Mouse (Mus musculus) heart, adult 2 months (tissue): Measurements from ENCODE around the gene Ctsw. TPM values are rescaled to one million over a fixed set of nuclear protein-coding genes. Genes with fewer than 3 reads are reported as not detected.

Source experiments
- DNase-seq, 2 experiments: peaks; one replicate each; pipeline ENCODE4 v3.0.0; 2021
- H3K27ac ChIP-seq: fragments of 200-600 bp; 2 replicates; pipeline ENCODE4 v1.8.1; 2022
- H3K27me3 ChIP-seq: fragments of 200-500 bp; 2 replicates; pipeline ENCODE4 v1.6.1; 2012; ENCODE audit warnings: mild to moderate bottlenecking, low read length, inconsistent platforms, mixed read lengths; ENCODE audit not compliant: control insufficient read depth, insufficient read depth
- H3K36me3 ChIP-seq: fragments of 200-500 bp; 2 replicates; pipeline ENCODE4 v1.6.1; 2012; ENCODE audit warnings: low read length, inconsistent platforms; ENCODE audit not compliant: control insufficient read depth, insufficient read depth
- H3K4me1 ChIP-seq: fragments of 200-500 bp; 2 replicates; pipeline ENCODE4 v1.6.1; 2011; ENCODE audit warnings: low read length; ENCODE audit not compliant: control insufficient read depth, insufficient read depth
- H3K4me3 ChIP-seq: fragments of 200-600 bp; 2 replicates; pipeline ENCODE4 v1.8.1; 2022
- H3K79me2 ChIP-seq: fragments of 200-500 bp; replicated peaks from 2 replicates; pipeline ENCODE4 v1.6.1; 2012; ENCODE audit warnings: mild to moderate bottlenecking, inconsistent platforms, low read length, moderate library complexity, mixed read lengths; ENCODE audit not compliant: control insufficient read depth, insufficient read depth
- H3K9ac ChIP-seq: fragments of 200-500 bp; 2 replicates; pipeline ENCODE4 v1.6.1; 2012; ENCODE audit warnings: low read depth, mild to moderate bottlenecking, control low read depth, inconsistent platforms, low read length, mixed read lengths
- CTCF ChIP-seq: fragments of 200-600 bp; IDR thresholded peaks from 2 replicates; pipeline ENCODE4 v1.8.1; 2022; ENCODE audit warnings: antibody characterized with exemption, mild to moderate bottlenecking, moderate library complexity
- EP300 ChIP-seq: fragments of 200-500 bp; IDR thresholded peaks from 2 replicates; pipeline ENCODE4 v1.6.1; 2011; ENCODE audit warnings: low read depth, low read length, control low read depth; ENCODE audit not compliant: insufficient read depth
- POLR2A ChIP-seq: fragments of 200-500 bp; IDR thresholded peaks from 2 replicates; pipeline ENCODE4 v1.6.1; 2011; ENCODE audit warnings: mild to moderate bottlenecking, low read depth, low read length, control low read depth; ENCODE audit not compliant: insufficient read depth
- WGBS: fragments of 180-500 bp; shearing (Covaris S2); methylation state at CpG from one replicate; pipeline ENCODE4 v1.1.7; 2018; 5-methylcytosine and 5-hydroxymethylcytosine counted together
- intact Hi-C: fragments of 180-260 bp; cut with DNase I; formaldehyde crosslinking; loops from one replicate; pipeline ENCODE4 v1.15.1; 2025
- polyA plus RNA-seq: library from polyadenylated mRNA; depleted of rRNA; stranded (reverse); fragments of >200 nt; gene quantifications from 2 replicates; pipeline ENCODE4 v1.2.3, GENCODE M21; 2012
- total RNA-seq, 2 experiments: library from RNA; stranded (reverse); gene quantifications; 2 replicates each; pipeline ENCODE4 v1.2.3; 2021

The Ctsw gene
- total and polyA plus RNA-seq, 3 experiments = 0.32 to 2.0 (median 0.42) TPM

GRCm38 (mm10) chr19:5473720-5474119 lies 5.4 kb upstream of the Ctsw start, which contains the start of gene Efemp2:
Efemp2 (plus strand) TSS chr19:5473954.
- Histone ChIP-seq H3K4me3 (peak within 1 kb of the TSS; percentile 57), H3K36me3 (no peaks in the 10 kb centered on the region), H3K27ac (peak within 1 kb of the TSS; percentile 76), H3K27me3 (no peaks in the 10 kb centered on the region), H3K79me2 (no peaks in the 10 kb centered on the region), H3K9ac (peak within 1 kb of the TSS; percentile 77), H3K4me1 (no peaks in the 10 kb centered on the region)
- intact Hi-C loops = loop anchor here (1.0 kb wide), 1 partner anchor 14 kb away; no protein-coding TSS in a partner anchor
- TF ChIP-seq CTCF (no peak), EP300 (no peak), POLR2A (peak; percentile 65)
- 2% methylated on average over 22 of the region's 22 CpGs for WGBS
- DNase-seq = peak; percentile 89 to 90

- no peak for DNase-seq
- no peaks in the 10 kb centered on the region for H3K79me2 ChIP-seq
- H3K4me3 ChIP-seq = no peak overlapping the region
- no peaks in the 10 kb centered on the region for H3K4me1 ChIP-seq
- 77% methylated on average over 3 of the region's 3 CpGs for WGBS
- no peak overlapping the region for H3K27ac ChIP-seq
- TF ChIP-seq EP300 (no peak), CTCF (peak; percentile 56)
- H3K9ac ChIP-seq = no peak overlapping the region
- intact Hi-C loops = loop anchor here (1.0 kb wide), 1 partner anchor 14 kb away; no protein-coding TSS in a partner anchor
- no peaks in the 10 kb centered on the region for H3K27me3 ChIP-seq
- H3K36me3 ChIP-seq = no peaks in the 10 kb centered on the region
These were observed 4.5 kb upstream of the Ctsw start for GRCm38 (mm10) chr19:5472857-5473256.

- no peaks in the 10 kb centered on the region for H3K4me1 ChIP-seq
- DNase-seq = no peak
- H3K27ac ChIP-seq = no peak overlapping the region
- no peaks in the 10 kb centered on the region for H3K79me2 ChIP-seq
- H3K4me3 ChIP-seq = no peak overlapping the region
- intact Hi-C loops = no loop called here
- no peak overlapping the region for H3K9ac ChIP-seq
- no peaks in the 10 kb centered on the region for H3K36me3 ChIP-seq
- 49% methylated on average over 5 of the region's 5 CpGs for WGBS
- TF ChIP-seq EP300 = no peak
- TF ChIP-seq POLR2A = no peak
- no peak for TF ChIP-seq CTCF
- H3K27me3 ChIP-seq = no peaks in the 10 kb centered on the region
These were observed 3.5 kb upstream of the Ctsw start for GRCm38 (mm10) chr19:5471846-5472245.

GRCm38 (mm10) chr19:5466916-5467500 lies 1.3 kb downstream of the Ctsw start:
- Histone ChIP-seq H3K27me3 (no peaks in the 10 kb centered on the region), H3K9ac (no peak overlapping the region), H3K27ac (no peak overlapping the region), H3K36me3 (no peaks in the 10 kb centered on the region), H3K4me1 (peaks cover 3% of the 10 kb centered on the region), H3K4me3 (no peak overlapping the region), H3K79me2 (no peaks in the 10 kb centered on the region)
- intact Hi-C loops = no loop called here
- TF ChIP-seq EP300 (no peak), CTCF (no peak), POLR2A (no peak)
- DNase-seq = no peak
- 68% methylated on average over 6 of the region's 6 CpGs for WGBS

GRCm38 (mm10) chr19:5465037-5465436 lies 3.3 kb downstream of the Ctsw start:
- Histone ChIP-seq H3K9ac (no peak overlapping the region), H3K27ac (no peak overlapping the region), H3K4me1 (peaks cover 5% of the 10 kb centered on the region), H3K4me3 (no peak overlapping the region), H3K79me2 (no peaks in the 10 kb centered on the region; the same call in 1 of the 2 replicates), H3K36me3 (no peaks in the 10 kb centered on the region), H3K27me3 (no peaks in the 10 kb centered on the region)
- 89% methylated on average over 8 of the region's 8 CpGs for WGBS
- TF ChIP-seq POLR2A (no peak), EP300 (no peak), CTCF (no peak)
- intact Hi-C loops = no loop called here
- no peak for DNase-seq

- H3K27me3 ChIP-seq = no peaks in the 10 kb centered on the region
- 20% methylated on average over 15 of the region's 15 CpGs for WGBS
- no peaks in the 10 kb centered on the region; the same call in 1 of the 2 replicates for H3K79me2 ChIP-seq
- DNase-seq = peak; percentile 62 to 72
- H3K9ac ChIP-seq = no peak overlapping the region; the same call in 1 of the 2 replicates
- H3K4me1 ChIP-seq = peaks cover 5% of the 10 kb centered on the region
- intact Hi-C loops = no loop called here
- TF ChIP-seq CTCF (peak; percentile 93), POLR2A (no peak), EP300 (peak; percentile 76)
- peak overlapping the region; percentile 34; the same call in 1 of the 2 replicates for H3K27ac ChIP-seq
- no peak overlapping the region for H3K4me3 ChIP-seq
- H3K36me3 ChIP-seq = no peaks in the 10 kb centered on the region
These were observed 4.3 kb downstream of the Ctsw start for GRCm38 (mm10) chr19:5463791-5464562.
